Mouse (Mus musculus): ENCODE measurements around the gene Fbxo11.
"Not testable (repeated sequence)": the region's sequence is repeated elsewhere in the genome, so short reads cannot be mapped to it uniquely, and the experiment has no call there.

Fbxo11 gene

GRCm38 (mm10) chr17:87963081-87964075, 101.7 kb downstream of the Fbxo11 start:
- DNase-seq (ENCODE audit: low read depth, low spot score), result no peak

GRCm38 (mm10) chr17:87959931-87960330, 105.2 kb downstream of the Fbxo11 start:
- DNase-seq (ENCODE audit: low read depth, low spot score), result not testable (repeated sequence)

GRCm38 (mm10) chr17:87959406-87959805, 105.7 kb downstream of the Fbxo11 start:
- not testable (repeated sequence) for DNase-seq (ENCODE audit: low read depth, low spot score)

GRCm38 (mm10) chr17:87958283-87958682, 106.8 kb downstream of the Fbxo11 start:
- no peak for DNase-seq (ENCODE audit: low read depth, low spot score)

GRCm38 (mm10) chr17:87957096-87957840, 107.8 kb downstream of the Fbxo11 start:
- DNase-seq (ENCODE audit: low read depth, low spot score), result no peak

GRCm38 (mm10) chr17:87954618-87955124, 110.4 kb downstream of the Fbxo11 start:
- DNase-seq (ENCODE audit: low read depth, low spot score), result not testable (repeated sequence)

GRCm38 (mm10) chr17:87948965-87949584, 116.0 kb downstream of the Fbxo11 start:
- peak; percentile 67 for DNase-seq (ENCODE audit: low read depth, low spot score)
